Mouse (Mus musculus) liver, embryonic 14.5 days (tissue): ENCODE data around the gene Lcn5.

ENCODE experiments used
- CTCF ChIP-seq: IDR thresholded peaks from 2 replicates; pipeline ENCODE4 v1.5.1; 2016; ENCODE audit warnings: antibody characterized with exemption, low read depth, control low read depth
- EP300 ChIP-seq: IDR thresholded peaks from 2 replicates; pipeline ENCODE4 v1.6.1; 2016; ENCODE audit warnings: antibody characterized with exemption, low read depth

- TF ChIP-seq CTCF, result no peak
- no peak for TF ChIP-seq EP300
Observed at GRCm38 (mm10) chr2:25627811-25628210, 29.9 kb upstream of the Lcn5 start, which contains the start of gene Fcna.
